Mouse (Mus musculus) mouse embryonic stem cell (cell line): ENCODE data around the gene Aspg.

ENCODE experiments used
- in situ Hi-C, 2 experiments: fragments of 300-500 bp; cut with MboI; formaldehyde crosslinking; loops; 1 replicate in 1 of 2; 3 replicates in 1 of 2; pipeline ENCODE4 v1.14.3; 2019 to 2020; ENCODE audit warnings: low sequenced_read_pairs in 2 of 2, low pct_unique_long_range_greater_than_20kb in 1 of 2, mixed read lengths in 1 of 2; ENCODE audit not compliant: unreplicated experiment in 1 of 2

Gene Aspg

DNA sequence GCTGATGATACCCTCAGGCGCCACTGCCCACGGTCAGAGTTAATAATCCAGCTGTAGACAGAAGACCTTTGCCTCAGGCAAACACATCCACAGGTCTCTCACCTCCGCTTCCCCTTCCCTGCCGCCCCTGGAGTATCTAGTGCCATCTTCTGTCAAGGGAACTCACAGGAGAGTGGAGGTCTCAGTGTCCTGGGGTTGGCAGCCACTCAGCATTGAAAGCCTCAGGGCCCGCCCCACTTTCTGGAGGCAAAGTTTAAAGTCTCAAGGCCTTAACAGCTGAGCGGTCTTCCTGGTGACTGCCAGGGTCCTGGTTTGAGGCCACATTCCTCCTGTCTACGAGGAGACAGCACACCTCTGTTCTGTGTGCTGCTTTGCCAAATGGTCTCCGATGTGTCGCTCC is 3.2 kb downstream of the Aspg start:
- in situ Hi-C loops = no loop called here

DNA sequence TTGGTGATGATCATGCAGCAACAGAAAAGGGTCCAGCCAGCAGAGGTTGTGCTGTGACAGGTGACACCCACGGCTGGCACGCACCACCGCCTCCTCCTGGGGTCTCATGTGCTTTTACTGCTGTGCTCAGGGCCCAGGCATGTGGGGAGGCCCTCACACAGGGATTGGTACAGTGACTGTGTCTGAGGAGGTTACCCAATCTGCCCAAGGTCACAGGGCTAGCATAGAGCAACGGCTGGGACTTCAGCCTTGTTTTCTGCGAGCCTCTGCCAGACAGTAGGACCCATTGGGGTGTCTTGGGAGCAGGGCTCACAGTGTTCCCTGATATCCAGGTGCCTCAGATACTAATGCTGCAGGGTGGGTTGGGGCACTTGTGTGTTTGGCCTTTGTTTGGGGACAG is 4.8 kb downstream of the Aspg start:
- in situ Hi-C loops = no loop called here

DNA sequence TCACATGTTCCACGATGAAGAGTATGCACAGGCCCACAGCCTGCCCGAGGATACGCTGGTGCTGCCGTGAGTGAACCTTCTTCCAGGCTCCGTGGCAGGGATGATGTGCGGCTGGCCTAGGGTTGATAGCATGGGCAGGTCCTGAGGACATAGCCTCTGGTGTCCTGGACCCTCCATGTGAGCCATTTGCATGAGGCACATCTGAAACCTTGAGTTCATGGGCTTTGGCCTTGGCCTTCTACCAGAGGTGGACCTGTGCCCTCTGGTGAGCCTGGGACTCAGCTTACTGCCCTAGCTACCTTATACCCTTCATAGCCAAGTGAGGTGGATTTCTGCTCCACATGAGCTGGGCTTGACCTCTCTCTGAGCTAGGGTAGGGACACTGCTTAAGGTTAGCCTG is 5.8 kb downstream of the Aspg start:
- in situ Hi-C loops = no loop called here

DNA sequence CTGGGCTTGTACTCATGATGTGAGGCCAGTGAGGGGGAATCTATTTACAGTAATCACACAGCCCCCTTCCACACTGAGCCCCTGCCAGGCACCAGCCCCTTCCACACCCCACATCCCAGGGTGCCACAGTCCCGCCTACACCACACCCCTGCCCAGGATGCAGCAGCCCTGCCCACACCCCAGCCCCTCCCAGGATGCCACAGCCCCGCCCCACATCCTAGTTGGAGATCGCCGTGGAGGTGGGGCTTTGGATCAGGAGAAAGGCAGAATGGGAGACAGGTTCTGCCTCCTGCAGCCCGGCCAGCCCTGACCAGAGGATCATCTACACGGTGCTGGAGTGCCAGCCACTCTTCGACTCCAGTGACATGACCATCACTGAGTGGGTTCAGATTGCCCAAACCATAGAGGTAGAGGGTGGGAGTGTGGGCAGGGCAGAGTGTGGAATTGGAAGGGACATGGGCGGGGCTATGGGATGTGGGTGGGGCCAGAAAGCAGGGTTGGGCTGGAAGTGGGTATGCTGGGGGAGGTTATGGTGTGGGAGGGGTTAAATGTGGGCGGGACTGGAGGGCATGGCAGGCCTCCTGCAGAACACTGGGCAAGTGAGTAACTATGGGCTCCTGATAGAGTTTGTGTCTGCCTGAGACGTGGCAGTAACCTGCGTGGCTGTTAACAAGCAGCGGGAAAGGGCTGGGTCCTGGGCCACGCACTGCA is 6.4 kb downstream of the Aspg start:
- in situ Hi-C loops = no loop called here

DNA sequence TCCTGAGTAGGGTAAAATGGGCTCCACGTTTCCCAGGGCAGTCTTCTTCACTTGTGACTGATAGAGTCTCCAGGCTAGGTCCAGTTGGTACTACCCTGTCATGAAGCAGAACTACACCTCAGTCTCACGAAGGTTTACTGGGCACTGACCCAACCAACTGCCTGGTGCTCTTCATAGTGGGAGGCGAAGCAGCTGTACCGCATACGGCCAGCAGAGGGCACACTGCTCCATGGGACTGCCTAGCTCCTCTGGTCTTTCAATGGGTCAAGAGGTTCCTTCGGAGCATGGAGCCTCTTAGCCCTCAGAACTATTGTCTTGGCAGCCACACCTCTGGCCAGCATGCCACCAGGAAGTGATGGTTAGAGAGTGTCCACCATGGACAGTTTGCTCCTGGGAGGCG is 7.2 kb downstream of the Aspg start:
- in situ Hi-C loops = no loop called here

DNA sequence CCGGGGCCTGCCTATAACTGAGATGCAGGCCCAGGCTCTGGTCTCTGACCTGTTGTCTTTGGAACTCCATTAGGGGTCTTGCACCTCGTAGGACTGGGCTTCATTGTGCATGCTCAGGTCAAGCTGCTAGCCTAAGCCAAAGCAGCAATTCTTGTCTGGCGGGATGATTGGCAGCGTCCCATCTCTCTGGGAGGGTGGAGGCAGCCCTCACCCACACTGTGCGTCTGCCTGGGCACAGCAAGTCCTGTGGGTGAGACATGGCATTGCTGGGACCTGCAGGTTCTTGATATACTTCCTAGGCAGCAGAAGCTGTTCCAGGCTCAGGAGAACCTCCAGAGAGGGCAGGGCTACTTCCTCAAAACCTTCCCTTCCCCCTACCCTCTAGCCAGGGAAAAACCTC is 10.5 kb downstream of the Aspg start:
- in situ Hi-C loops = no loop called here

DNA sequence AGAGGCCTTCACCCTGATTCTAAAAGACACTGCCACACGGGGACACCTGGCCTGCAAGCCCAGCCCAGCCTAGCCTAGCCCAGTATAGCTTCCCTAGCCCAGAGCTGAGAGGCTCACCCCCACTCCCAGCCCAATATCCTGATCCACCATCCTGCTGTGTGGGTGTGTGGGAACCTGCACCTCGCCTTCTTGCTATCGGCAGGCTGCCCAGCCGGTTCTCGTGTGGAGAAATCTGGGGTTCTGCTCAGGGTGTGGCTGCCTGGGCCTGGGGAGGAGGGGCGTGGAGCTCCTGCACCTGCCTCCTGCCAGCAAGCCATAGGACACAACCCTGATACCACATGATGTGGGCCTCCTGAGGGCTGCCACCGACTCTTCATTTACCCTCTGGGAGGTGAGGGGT is 11.2 kb downstream of the Aspg start:
- in situ Hi-C loops = no loop called here

DNA sequence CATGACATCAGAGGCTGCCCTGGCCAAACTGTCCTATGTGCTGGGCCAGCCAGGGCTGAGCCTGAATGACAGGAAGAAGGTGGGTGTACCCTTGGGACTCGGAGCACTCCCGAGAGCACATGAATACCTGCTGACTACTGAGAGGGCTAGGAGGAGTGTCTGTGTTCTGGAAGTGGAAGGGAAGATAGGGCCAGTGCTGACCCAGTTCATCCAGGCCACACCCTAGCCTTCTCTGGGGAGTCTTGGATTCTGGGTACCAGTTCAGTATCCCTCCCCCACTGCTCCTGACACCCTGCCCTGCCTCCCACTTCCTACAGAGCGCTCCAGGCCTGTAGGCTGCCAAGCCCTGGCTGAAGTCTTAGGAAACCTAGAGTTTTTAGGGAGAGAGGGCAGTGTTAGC is 14.7 kb downstream of the Aspg start:
- in situ Hi-C loops = no loop called here

DNA sequence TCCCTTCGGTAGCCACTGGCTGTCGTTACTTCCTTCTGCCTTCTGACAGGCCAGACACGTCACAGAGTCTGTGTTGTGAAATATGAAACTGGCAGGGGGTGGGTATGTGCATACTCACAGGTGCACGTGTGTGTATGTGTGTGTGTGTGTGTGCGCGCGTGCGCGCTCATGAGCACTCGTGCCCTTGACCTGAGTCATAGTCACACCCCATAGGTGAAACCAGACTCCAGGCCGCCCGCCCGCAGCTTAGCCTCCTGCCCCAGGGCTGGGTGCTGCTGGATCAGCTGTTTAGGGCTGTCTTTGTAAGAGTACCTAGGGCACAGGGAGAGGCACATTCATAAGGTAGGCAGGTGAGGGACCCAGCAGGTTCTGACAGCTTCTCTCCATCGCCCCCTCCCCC is 19.4 kb downstream of the Aspg start:
- in situ Hi-C loops = no loop called here

DNA sequence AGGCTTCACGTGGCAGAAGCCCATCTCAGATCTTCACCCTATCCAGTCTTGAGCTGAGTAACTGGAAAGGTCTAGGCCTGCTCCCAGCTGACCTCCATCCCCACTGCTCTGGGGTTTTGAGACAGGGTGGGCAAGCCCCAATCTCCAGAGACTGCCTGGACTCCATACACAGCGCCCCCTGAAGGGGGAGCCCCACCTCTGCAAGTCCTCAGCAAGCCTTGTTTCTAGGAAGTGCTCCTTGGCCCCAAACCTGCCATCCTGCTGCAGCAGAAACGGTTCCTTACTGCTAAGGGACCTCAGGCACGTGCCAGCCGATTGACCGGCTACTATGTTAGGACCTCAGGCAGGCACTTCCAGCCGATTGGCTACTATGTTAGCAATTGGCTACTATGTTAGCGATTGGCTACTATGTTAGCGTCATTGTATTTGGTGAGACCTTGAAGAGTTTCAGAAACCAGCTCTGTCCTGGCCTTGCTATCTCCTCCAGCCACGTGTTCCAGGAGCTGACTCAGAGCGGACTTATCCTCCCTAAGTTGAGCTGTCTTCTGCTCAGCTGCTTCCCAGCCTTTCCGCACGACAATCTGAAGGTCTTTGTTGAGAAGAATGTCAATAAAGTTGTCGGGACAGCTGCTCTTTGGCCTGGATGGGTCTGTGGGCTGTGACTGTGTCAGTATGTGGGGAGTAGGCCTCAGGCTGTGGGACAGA is 20.6 kb downstream of the Aspg start:
- in situ Hi-C loops = no loop called here

DNA sequence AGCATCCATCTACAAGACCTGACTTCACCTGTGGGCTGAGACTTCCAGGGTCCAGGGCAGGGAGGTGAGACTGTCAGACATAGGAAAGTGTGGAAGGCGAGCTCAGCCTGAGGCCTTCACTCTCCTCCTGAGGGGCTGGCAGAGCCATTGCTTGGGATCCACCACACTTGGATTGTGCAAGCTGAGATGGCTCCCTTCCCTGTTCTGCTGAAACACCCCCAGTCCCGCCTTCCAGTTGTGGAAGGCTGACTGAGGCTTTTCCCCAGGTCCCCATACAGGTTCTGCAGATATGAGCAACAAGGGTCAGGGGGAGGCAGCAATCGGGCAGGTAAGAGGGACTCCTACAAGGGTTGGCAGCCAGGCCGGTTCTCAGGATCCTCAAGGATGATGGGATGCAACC is 22.0 kb downstream of the Aspg start:
- in situ Hi-C loops = no loop called here

DNA sequence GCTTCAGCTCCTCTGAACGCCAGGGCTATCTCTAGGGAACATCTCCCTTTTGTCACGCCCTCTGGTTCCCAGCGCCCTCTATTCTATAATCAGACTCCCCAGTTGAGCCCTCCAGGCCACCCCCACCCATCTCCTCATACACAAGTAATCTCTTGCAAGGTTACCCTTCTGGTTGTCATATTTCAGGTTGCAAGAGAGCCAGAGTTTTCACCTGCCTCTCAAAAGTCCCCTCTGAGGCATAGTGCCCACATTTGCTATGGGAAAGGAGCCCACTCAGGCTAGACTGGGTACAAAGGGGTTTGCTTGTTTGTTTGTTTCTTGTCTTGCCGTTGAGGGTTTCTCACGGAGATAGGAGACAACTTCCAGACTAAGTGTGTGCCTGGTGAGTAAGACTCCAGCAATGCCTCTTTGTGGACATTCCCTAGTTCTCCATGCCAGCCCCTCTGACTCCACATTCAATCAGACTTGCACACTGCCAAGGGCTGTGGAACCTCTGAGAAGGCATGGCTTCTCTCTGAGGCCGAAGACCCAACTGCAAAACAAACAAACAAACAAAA is 22.9 kb downstream of the Aspg start:
- in situ Hi-C loops = no loop called here

DNA sequence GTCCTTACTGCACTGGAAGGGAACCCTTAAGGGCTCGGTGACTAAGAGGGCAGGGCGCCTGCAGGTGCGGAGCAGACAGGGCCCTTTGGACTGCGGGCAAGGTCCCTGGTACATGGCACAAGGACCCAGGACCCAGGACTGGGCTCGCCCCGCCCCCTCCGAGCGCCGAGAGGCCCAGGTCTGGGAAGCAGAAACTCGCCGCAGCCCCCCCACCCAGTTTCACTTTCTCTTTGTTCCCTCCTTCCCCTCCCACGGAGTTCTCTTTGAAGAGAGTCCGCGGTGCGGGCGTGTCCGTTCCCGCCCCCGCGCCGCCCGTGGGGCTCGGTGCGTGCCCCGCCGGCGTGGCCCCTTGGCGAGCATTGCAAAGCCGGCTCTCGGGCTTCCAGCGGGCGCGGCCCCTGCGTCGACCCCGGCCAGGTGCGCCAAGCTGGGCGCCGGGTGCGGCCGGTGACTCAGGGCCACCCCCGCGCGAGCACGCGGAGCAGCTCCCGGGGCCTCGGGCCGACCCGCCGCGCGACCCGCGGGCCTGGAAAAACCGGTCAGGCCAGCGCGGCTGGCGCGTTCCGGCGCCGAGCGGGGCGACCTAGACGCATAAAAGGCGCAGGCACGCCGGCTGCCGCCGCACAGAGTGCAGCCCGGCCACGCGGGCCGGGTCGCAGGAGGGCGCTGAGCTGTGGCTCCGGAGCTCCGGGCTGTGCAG is 23.8 kb downstream of the Aspg start:
- in situ Hi-C loops = no loop called here

DNA sequence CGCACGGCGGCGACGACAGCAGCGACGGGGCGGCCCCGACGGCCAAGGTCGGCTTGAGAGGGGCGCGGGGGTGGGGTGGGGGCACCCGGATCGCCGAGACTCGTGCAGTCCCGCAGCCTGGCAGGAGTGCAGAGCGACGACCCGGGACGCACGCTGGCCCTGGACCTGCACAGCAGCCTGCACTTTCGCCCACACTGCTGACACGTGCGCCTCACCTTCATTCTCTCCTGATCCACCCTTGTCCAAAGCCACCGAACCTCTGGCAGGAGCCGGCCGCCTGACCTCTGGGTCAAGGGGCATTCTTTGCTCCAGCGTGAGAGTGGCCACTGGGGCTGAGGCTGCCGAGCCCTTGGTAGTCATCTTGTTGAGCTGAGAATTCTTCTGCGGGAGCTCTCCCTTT is 24.5 kb downstream of the Aspg start:
- in situ Hi-C loops = no loop called here

DNA sequence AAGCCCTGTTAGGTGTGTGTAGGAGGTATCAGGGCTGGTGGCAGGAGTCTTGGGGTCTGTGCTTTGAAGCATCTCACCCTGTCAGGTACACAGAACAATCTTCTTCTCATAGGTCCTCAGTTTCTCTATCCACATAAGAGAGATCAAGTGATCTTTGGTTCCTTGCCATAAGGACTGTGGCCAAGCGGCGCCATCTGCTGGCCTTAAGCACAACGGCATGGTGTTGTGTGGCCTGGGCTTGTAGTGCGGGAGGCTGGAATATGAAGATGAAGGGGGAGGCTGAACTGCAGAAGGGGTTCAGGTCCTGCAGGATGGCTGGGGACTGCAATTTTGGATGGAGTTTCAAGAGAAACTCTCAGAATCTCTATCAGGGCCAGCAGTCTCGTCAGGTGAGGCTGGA is 33.8 kb downstream of the Aspg start:
- in situ Hi-C loops = loop anchor here (10.0 kb wide), 1 partner anchor 405 kb away; no protein-coding TSS in a partner anchor

DNA sequence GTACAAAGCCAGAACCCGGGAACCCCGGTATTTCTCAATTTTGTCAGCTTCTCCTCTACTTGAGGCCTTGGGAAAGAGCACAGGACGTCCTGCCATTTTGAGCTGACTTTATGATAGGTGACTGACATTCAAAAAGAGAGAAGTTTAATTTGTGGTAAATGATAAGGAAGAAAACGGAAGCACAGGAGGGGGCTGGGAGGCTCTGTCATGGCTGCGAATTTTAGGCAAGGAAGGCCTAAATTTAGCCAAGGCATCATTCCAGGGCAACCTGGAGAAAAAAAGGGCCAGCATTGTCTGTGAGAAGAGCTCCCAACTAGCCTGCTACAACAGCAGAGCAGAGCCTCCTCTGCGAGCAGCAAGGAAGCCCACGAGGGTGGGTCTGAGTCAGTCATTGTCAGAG is 34.3 kb downstream of the Aspg start:
- in situ Hi-C loops = loop anchor here (10.0 kb wide), 1 partner anchor 404 kb away; no protein-coding TSS in a partner anchor

DNA sequence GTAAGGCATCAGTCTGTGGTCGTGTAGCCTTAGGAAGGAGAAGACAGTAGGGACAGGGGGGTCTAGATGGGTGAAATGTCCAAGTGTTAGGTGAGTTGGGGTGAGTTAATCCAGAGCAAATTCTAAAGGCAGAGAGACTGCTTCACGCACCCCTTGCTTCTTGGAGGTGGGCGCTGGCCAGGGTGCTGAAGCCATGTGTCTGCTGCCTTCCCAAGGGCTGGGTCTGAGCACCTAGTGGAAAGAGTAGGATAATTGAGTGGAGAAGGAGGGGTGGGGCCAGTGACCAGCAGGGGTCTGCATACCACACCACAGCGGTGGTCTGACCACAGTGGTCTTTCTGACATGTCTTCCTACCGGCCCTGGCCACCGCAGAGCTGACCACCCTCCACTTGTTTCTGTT is 34.8 kb downstream of the Aspg start:
- in situ Hi-C loops = loop anchor here (10.0 kb wide), 1 partner anchor 404 kb away; no protein-coding TSS in a partner anchor

DNA sequence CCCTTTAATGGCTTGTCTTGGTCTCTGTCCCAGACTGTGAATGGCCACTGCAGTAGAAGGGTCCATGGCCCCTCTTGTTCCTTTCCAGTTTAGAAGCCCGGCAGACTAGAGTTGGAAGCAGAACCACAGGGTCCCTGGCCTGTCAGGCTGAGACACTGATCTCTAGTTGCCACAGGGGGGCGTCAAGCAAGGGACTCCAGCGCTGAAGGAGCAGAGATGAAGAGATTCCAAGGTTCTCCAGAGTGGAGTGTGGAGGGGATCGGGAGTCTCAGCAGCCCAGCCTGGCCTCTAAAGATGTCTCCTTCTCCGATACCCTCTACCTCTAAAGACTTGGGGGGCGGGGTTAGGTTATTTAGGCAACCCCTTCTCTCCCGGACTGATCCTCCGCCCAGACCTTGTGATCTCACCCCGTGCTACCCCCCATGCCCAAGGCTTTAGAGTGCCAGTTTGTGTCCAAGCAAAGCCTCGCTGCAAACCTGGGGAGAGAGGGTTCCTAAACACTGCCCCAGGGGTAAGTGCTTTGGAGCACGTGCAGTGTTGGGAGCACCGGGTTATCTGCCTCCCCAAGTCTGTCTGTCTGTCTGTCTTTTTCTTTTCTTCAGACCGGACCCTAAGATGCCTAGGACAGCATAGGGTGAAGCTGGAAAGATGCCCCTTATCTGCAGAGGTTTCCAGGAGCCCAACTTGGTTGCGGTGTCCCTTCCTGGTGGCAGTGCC is 36.8 kb downstream of the Aspg start:
- in situ Hi-C loops = loop anchor here (10.0 kb wide), 1 partner anchor 402 kb away; no protein-coding TSS in a partner anchor

DNA sequence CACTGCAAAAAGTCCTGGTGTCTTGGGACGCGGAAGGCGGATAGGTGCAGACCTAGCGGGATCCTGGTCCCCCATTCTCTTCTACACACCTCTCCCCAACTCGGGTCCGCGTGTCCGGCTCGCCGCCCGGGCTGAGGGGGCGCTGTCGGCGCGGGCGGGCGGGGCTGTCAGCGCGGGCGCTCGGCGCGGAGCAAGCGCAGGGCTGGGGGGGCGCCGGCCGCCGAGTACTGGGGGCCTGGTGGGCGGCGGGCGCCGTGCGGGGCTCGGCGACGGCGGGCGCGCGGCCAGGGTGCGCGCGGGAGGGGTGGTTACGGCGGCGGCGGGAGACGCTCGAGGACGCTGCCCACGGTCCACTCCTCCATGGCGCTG is 37.3 kb downstream of the Aspg start:
- in situ Hi-C loops = loop anchor here (10.0 kb wide), 1 partner anchor 401 kb away; no protein-coding TSS in a partner anchor
